Mouse (Mus musculus) CD4-positive naive resting alpha-beta T cell, adult 76 days (primary cell): Measurements from ENCODE around the gene Vmn2r86. TPM values are rescaled to one million over a fixed set of nuclear protein-coding genes. Genes with fewer than 3 reads are reported as not detected.

ENCODE experiments used
- total RNA-seq: library from RNA; stranded (reverse); gene quantifications from one replicate; pipeline ENCODE4 v1.2.4, GENCODE M21; 2023

Vmn2r86 gene
- not detected for total RNA-seq

DNA sequence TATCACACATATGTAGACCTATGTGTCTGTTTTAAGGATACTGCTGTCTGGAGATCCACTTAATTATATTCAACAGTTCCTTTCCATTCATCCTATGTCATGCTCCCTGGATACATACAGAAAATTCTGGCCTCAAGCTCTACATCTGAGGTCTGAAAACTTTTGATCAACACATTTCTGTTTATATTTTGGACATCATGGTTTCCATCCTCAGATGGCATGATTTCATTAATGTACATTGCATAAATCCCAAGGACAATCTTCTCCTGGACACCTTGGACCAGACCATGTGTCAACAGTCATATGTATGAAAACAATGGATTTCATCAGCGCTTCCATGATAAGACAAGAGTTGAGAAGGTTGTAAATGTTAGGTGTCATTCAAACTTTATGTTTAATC, at the start of gene Vmn2r86:
Gene Vmn2r86, minus strand, starts transcription at position 101 of the 400 bp plus-strand sequence.

DNA sequence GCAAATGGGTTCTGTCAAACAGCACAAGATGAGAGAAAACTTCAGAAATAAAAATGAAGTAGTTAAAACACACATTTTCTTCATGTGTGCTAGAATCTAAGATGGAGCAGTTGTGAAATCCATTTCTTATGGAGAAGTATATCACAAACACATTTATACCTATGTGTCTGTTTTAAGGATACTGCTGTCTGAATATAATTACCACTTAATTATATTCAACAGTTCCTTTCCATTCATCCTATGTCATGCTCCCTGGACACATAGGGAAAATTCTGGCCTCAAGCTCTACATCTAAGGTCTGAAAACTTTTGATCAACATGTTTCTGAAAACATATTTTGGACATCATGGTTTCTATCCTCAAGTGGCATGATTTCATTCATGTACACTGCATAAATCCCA, 41.4 kb upstream of the Vmn2r86 start, which contains the start of gene Vmn2r87:
Gene Vmn2r87, minus strand, starts transcription at position 101 of the 400 bp plus-strand sequence.

DNA sequence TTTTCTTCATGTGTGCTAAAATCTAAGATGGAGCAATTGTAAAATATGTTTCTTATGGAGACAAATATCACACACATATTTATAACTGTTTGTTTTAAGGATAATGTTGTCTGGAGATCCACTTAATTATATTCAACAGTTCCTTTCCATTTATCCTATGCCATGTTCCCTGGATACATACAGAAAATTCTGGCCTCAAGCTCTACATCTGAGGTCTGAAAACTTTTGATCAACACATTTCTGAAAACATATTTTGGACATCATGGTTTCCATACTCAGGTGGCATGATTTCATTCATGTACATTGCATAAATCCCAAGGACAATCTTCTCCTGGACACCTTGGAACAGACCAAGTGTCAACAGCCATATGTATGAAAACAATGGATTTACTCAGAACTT, 26.2 kb downstream of the Vmn2r86 start, which contains the start of gene Vmn2r85:
Gene Vmn2r85, minus strand, starts transcription at position 101 of the 400 bp plus-strand sequence.

GRCm38 (mm10) chr10:130394232-130394631, 61.6 kb downstream of the Vmn2r86 start, which contains the start of gene Vmn2r84:
Gene Vmn2r84 (minus strand): TSS chr10:130394332.

Other genes with a start within 250 kb of the Vmn2r86 start
- not detected for gene Olfr827, start 241.6 kb downstream of the Vmn2r86 start, total RNA-seq
- gene Neurod4, start 175.8 kb downstream of the Vmn2r86 start, total RNA-seq, result not detected
- gene Tespa1, start 133.2 kb downstream of the Vmn2r86 start, total RNA-seq, result 139 TPM
- not detected for gene Vmn2r84, start 61.7 kb downstream of the Vmn2r86 start, total RNA-seq
- gene Vmn2r85, start 26.3 kb downstream of the Vmn2r86 start, total RNA-seq, result not detected
- gene Vmn2r87, start 41.3 kb upstream of the Vmn2r86 start, total RNA-seq, result not detected